Mouse (Mus musculus) MEL (cell line): Measurements from ENCODE around the gene Eno4. TPM values are rescaled to one million over a fixed set of nuclear protein-coding genes. Genes with fewer than 3 reads are reported as not detected.

ENCODE experiments used
- DNase-seq: peaks from one replicate; pipeline ENCODE4 v3.0.0; 2011; ENCODE audit warnings: low read depth, low spot score
- H3K27ac ChIP-seq: 2 replicates; pipeline ENCODE4 v1.5.1; 2012; ENCODE audit warnings: low read depth, mild to moderate bottlenecking, control low read depth, low read length, moderate library complexity; ENCODE audit not compliant: control insufficient read depth
- H3K27me3 ChIP-seq, 2 experiments: fragments of 150-350 bp in 1 of 2; sonication (generic) in 1 of 2; 2 replicates each; pipeline ENCODE4 v1.6.1; 2012; ENCODE audit warnings: low read length in 2 of 2, mild to moderate bottlenecking in 2 of 2, improper control_type of control experiment in 1 of 2, moderate library complexity in 1 of 2; ENCODE audit not compliant: insufficient read depth in 2 of 2, control insufficient read depth in 1 of 2
- H3K36me3 ChIP-seq, 2 experiments: 2 replicates each; pipeline ENCODE4 v1.6.1; 2012 to 2014; ENCODE audit warnings: low read length in 2 of 2, improper control_type of control experiment in 1 of 2, inconsistent platforms in 1 of 2, mild to moderate bottlenecking in 1 of 2; ENCODE audit not compliant: insufficient read depth in 2 of 2, control insufficient read depth in 1 of 2
- H3K4me1 ChIP-seq, 2 experiments: fragments of 150-350 bp in 1 of 2; sonication (generic) in 1 of 2; 2 replicates each; pipeline ENCODE4 v1.6.1; 2012; ENCODE audit warnings: low read length in 2 of 2, improper control_type of control experiment in 1 of 2, mild to moderate bottlenecking in 1 of 2; ENCODE audit not compliant: insufficient read depth in 2 of 2, control insufficient read depth in 1 of 2
- H3K4me3 ChIP-seq, 2 experiments: fragments of 150-350 bp in 1 of 2; sonication (generic) in 1 of 2; 2 replicates each; pipeline ENCODE4 v1.5.1; 2012; ENCODE audit warnings: low read depth in 2 of 2, low read length in 2 of 2, mild to moderate bottlenecking in 2 of 2, moderate library complexity in 2 of 2, control low read depth in 1 of 2, improper control_type of control experiment in 1 of 2; ENCODE audit not compliant: control insufficient read depth in 1 of 2, insufficient read depth in 1 of 2
- H3K79me2 ChIP-seq: 2 replicates; pipeline ENCODE4 v1.6.1; 2012; ENCODE audit warnings: mild to moderate bottlenecking, low read length, moderate library complexity; ENCODE audit not compliant: control insufficient read depth, poor library complexity, insufficient read depth
- H3K9ac ChIP-seq: 2 replicates; pipeline ENCODE4 v1.6.1; 2012; ENCODE audit warnings: low read depth, mild to moderate bottlenecking, control low read depth, low read length, moderate library complexity; ENCODE audit not compliant: control insufficient read depth, poor library complexity, severe bottlenecking
- H3K9me3 ChIP-seq: fragments of 150-350 bp; sonication (generic); replicated peaks from 2 replicates; pipeline ENCODE4 v1.6.1; 2012; ENCODE audit warnings: mild to moderate bottlenecking, low read length, improper control_type of control experiment, moderate library complexity; ENCODE audit not compliant: insufficient read depth
- BHLHE40 ChIP-seq: IDR thresholded peaks from 2 replicates; pipeline ENCODE4 v1.6.1; 2012; ENCODE audit warnings: low read depth, mild to moderate bottlenecking, inconsistent platforms, low read length, improper control_type of control experiment, borderline replicate concordance
- CHD1 ChIP-seq: IDR thresholded peaks from 2 replicates; pipeline ENCODE4 v1.6.1; 2012; ENCODE audit warnings: low read depth, mild to moderate bottlenecking, inconsistent platforms, low read length, improper control_type of control experiment
- CTCF ChIP-seq, 3 experiments: IDR thresholded peaks in 2 of 3; conservative IDR thresholded peaks in 1 of 3; 2 replicates each; pipeline ENCODE4 v1.5.1; 2011 to 2012; ENCODE audit warnings: low read length in 3 of 3, low read depth in 2 of 3, mild to moderate bottlenecking in 2 of 3, improper control_type of control experiment in 1 of 3, inconsistent platforms in 1 of 3, mixed read lengths in 1 of 3, moderate library complexity in 1 of 3; ENCODE audit not compliant: control insufficient read depth in 1 of 3, insufficient read depth in 1 of 3, poor library complexity in 1 of 3, severe bottlenecking in 1 of 3
- EP300 ChIP-seq, 2 experiments: IDR thresholded peaks; 2 replicates each; pipeline ENCODE4 v1.6.1; 2011; ENCODE audit warnings: improper control_type of control experiment in 2 of 2, low read length in 2 of 2, low read depth in 1 of 2, mild to moderate bottlenecking in 1 of 2
- ETS1 ChIP-seq: IDR thresholded peaks from 2 replicates; pipeline ENCODE4 v1.6.1; 2012; ENCODE audit warnings: low read depth, mild to moderate bottlenecking, inconsistent platforms, low read length, improper control_type of control experiment, moderate library complexity
- HCFC1 ChIP-seq: IDR thresholded peaks from 2 replicates; pipeline ENCODE4 v1.6.1; 2012; ENCODE audit warnings: low read depth, mild to moderate bottlenecking, inconsistent platforms, low read length, improper control_type of control experiment, moderate library complexity
- MAX ChIP-seq: IDR thresholded peaks from 2 replicates; pipeline ENCODE4 v1.6.1; 2011; ENCODE audit warnings: low read length, improper control_type of control experiment
- MYB ChIP-seq: IDR thresholded peaks from 2 replicates; pipeline ENCODE4 v1.6.1; 2011; ENCODE audit warnings: mild to moderate bottlenecking, low read depth, low read length, improper control_type of control experiment
- MYC ChIP-seq: IDR thresholded peaks from 2 replicates; pipeline ENCODE4 v1.6.1; 2011; ENCODE audit warnings: low read depth, mild to moderate bottlenecking, low read length, improper control_type of control experiment, moderate library complexity
- POLR2A ChIP-seq, 2 experiments: IDR thresholded peaks; 2 replicates each; pipeline ENCODE4 v1.6.1; 2011 to 2012; ENCODE audit warnings: low read length in 2 of 2, mild to moderate bottlenecking in 2 of 2, control low read depth in 1 of 2, improper control_type of control experiment in 1 of 2, low read depth in 1 of 2, moderate library complexity in 1 of 2; ENCODE audit not compliant: control insufficient read depth in 1 of 2, insufficient read depth in 1 of 2, poor library complexity in 1 of 2
- POLR2AphosphoS2 ChIP-seq: IDR thresholded peaks from 2 replicates; pipeline ENCODE4 v1.6.1; 2011; ENCODE audit warnings: low read length, improper control_type of control experiment
- RAD21 ChIP-seq: IDR thresholded peaks from 2 replicates; pipeline ENCODE4 v1.6.1; 2011; ENCODE audit warnings: mild to moderate bottlenecking, low read depth, low read length, improper control_type of control experiment
- SMC3 ChIP-seq: IDR thresholded peaks from 2 replicates; pipeline ENCODE4 v1.6.1; 2011; ENCODE audit warnings: low read depth, low read length, improper control_type of control experiment
- TCF12 ChIP-seq: IDR thresholded peaks from 2 replicates; pipeline ENCODE4 v1.6.1; 2014; ENCODE audit warnings: low read depth, mild to moderate bottlenecking, inconsistent platforms, low read length, improper control_type of control experiment, moderate library complexity
- ZC3H11A ChIP-seq: IDR thresholded peaks from 2 replicates; pipeline ENCODE4 v1.6.1; 2012; ENCODE audit warnings: low read depth, mild to moderate bottlenecking, inconsistent platforms, low read length, improper control_type of control experiment
- ZKSCAN1 ChIP-seq: IDR thresholded peaks from 2 replicates; pipeline ENCODE4 v1.6.1; 2012; ENCODE audit warnings: low read depth, mild to moderate bottlenecking, inconsistent platforms, low read length, improper control_type of control experiment, moderate library complexity
- polyA plus RNA-seq, 2 experiments: library from polyadenylated mRNA; stranded (reverse) in 1 of 2; unstranded in 1 of 2; fragments of >175 nt in 1 of 2; fragments of >200 nt in 1 of 2; gene quantifications; 2 replicates each; pipeline versions ENCODE4 v1.2.1 to v1.2.4; 2012; ENCODE audit warnings: low replicate concordance in 2 of 2, low read depth in 1 of 2; ENCODE audit not compliant: insufficient read length in 2 of 2, insufficient read depth in 1 of 2, missing spikeins in 1 of 2
- total RNA-seq: library from RNA; depleted of rRNA; stranded (reverse); fragments of 300-350 nt; gene quantifications from 2 replicates; pipeline ENCODE4 v1.2.3, GENCODE M21; 2012

Gene Eno4
- total and polyA plus RNA-seq, 3 experiments = not detected

- Histone ChIP-seq H3K36me3 (no peaks in the 10 kb centered on the region), H3K27me3 (no peaks in the 10 kb centered on the region), H3K79me2 (no peaks in the 10 kb centered on the region), H3K4me1 (no peaks in the 10 kb centered on the region), H3K9me3 (no peaks in the 10 kb centered on the region), H3K27ac (no peak overlapping the region)
- TF ChIP-seq CTCF (IDR thresholded peaks at IDR 0.05 in 2 of 3, conservative IDR thresholded peaks at IDR 0.05 in 1 of 3; ENCODE audit: control insufficient read depth in 1 of 3, insufficient read depth in 1 of 3, low read depth in 2 of 3, low read length in 3 of 3, poor library complexity in 1 of 3, severe bottlenecking in 1 of 3) = peak; percentile 58 to 91 (median 85); a peak in 5 of 6 replicates
- TF ChIP-seq RAD21 = peak; percentile 86
- TF ChIP-seq MYB = no peak
- TF ChIP-seq HCFC1 = 0 out of 2 replicates have a peak, but pooled peaks have one; percentile 4
- TF ChIP-seq MYC = no peak
- peak; percentile 96 for TF ChIP-seq SMC3
- peak; percentile 87 for TF ChIP-seq ZC3H11A
- TF ChIP-seq, all 39 proteins: peak for 5
- DNase-seq = peak; percentile 65
- peak overlapping the region; percentile 51 to 72 for H3K4me3 ChIP-seq
- H3K9ac ChIP-seq = no peak overlapping the region
Measured at GRCm38 (mm10) chr19:58911386-58911785, 31.8 kb upstream of the Eno4 start.

DNA sequence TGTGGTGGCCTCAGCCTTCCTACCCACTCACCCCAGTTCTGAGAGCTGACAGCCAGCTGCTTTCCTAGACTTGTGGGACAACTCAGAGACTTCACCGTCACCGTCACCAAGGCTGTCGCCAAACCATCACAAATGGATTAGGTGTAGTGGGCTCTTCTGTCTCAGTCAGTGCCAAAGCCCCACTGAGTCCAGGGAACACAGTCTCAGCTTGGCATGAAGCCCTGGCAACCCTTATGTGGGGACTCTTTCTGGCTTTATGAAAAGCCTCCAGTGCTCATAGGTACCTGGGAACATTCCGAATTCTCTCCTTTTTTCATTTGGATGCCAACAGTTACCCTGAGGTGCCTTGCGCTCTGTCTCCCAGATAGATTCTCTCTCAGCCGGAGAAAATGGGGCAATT is 29.9 kb upstream of the Eno4 start:
- H3K27me3 ChIP-seq = no peaks in the 10 kb centered on the region
- no peak overlapping the region for H3K27ac ChIP-seq
- no peak for DNase-seq
- no peaks in the 10 kb centered on the region for H3K9me3 ChIP-seq
- H3K79me2 ChIP-seq = no peaks in the 10 kb centered on the region
- H3K4me3 ChIP-seq = no peak overlapping the region
- no peaks in the 10 kb centered on the region for H3K36me3 ChIP-seq
- no peak overlapping the region for H3K9ac ChIP-seq
- H3K4me1 ChIP-seq = no peaks in the 10 kb centered on the region
- TF ChIP-seq TCF12 = no peak
- no peak for TF ChIP-seq ETS1
- TF ChIP-seq EP300 (IDR thresholded peaks at IDR 0.05; ENCODE audit: low read depth in 1 of 2, low read length in 2 of 2) = no peak
- TF ChIP-seq POLR2A (IDR thresholded peaks at IDR 0.05; ENCODE audit: control insufficient read depth in 1 of 2, insufficient read depth in 1 of 2, low read depth in 1 of 2, low read length in 2 of 2, poor library complexity in 1 of 2) = no peak
- TF ChIP-seq MAX = no peak
- TF ChIP-seq POLR2AphosphoS2 = no peak
- TF ChIP-seq ZKSCAN1 = no peak
- TF ChIP-seq SMC3 = no peak
- no peak for TF ChIP-seq ZC3H11A
- no peak for TF ChIP-seq BHLHE40
- no peak for TF ChIP-seq CHD1

GRCm38 (mm10) chr19:58918597-58918996 is 24.6 kb upstream of the Eno4 start:
- H3K4me3 ChIP-seq = no peak overlapping the region
- TF ChIP-seq SMC3 (peak; percentile 7; the same call in 1 of the 2 replicates), ZKSCAN1 (no peak)

More at GRCm38 (mm10) chr19:58918597-58918996, 24.6 kb upstream of the Eno4 start:
- no peak for DNase-seq
- H3K4me1 ChIP-seq = no peaks in the 10 kb centered on the region
- no peaks in the 10 kb centered on the region for H3K79me2 ChIP-seq
- no peak overlapping the region for H3K27ac ChIP-seq
- no peak overlapping the region for H3K9ac ChIP-seq
- no peaks in the 10 kb centered on the region for H3K36me3 ChIP-seq
- no peaks in the 10 kb centered on the region for H3K27me3 ChIP-seq
- H3K9me3 ChIP-seq = no peaks in the 10 kb centered on the region
